Mouse (Mus musculus): ENCODE measurements at regions not wholly inside any gene's neighbourhood (a gene's known extent, or its start where the extent isn't known, plus 50 kb on each side); places are given as distances from the start of the nearest gene placed in this dataset.

- WGBS, result 76% methylated on average over 11 of the region's 11 CpGs
Measured at GRCm38 (mm10) chr8:109399616-109400015, 94.2 kb upstream of the Pmfbp1 start.

DNA sequence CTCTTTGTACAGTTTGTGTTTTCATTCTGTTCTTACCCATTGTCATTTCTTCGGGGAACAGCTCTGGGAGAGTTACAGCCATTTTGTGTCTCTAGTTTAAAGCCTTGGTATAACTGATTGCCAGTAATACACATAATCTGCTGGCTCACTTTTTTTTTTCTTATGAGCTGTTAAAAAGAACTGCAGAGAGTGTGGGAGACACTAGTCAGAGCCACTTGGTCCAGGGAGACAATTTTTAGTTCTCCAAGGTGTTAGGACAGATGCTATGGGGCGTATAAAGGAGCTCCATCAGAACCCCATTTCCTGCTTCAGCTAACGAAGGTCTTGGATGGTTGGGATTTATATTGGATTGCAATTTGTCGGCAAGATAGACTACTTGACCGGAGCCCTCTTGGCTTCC is 93.6 kb upstream of the Pmfbp1 start:
- Histone ChIP-seq H3K36me3 (replicated peaks) (no peaks in the 10 kb centered on the region), H3K4me1 (peaks cover 8% of the 10 kb centered on the region; the same call in 1 of the 2 replicates), H3K9me3 (no peaks in the 10 kb centered on the region; the same call in 1 of the 2 replicates), H3K4me3 (no peak overlapping the region), H3K27me3 (replicated peaks; ENCODE audit: low read depth, poor library complexity, severe bottlenecking) (no peaks in the 10 kb centered on the region), H3K27ac (replicated peaks) (no peak overlapping the region)
- no peak for DNase-seq (ENCODE audit: low spot score)
- WGBS, result 89% methylated on average over 5 of the region's 5 CpGs

More at GRCm38 (mm10) chr8:109399616-109400015, 94.2 kb upstream of the Pmfbp1 start:
- H3K36me3 ChIP-seq (replicated peaks), result no peaks in the 10 kb centered on the region
- no peaks in the 10 kb centered on the region for H3K27me3 ChIP-seq (replicated peaks; ENCODE audit: low read depth, poor library complexity, severe bottlenecking)
- H3K27ac ChIP-seq (replicated peaks), result no peak overlapping the region
- H3K4me1 ChIP-seq, result peaks cover 8% of the 10 kb centered on the region; the same call in 1 of the 2 replicates
- no peaks in the 10 kb centered on the region; the same call in 1 of the 2 replicates for H3K9me3 ChIP-seq
- H3K4me3 ChIP-seq, result no peak overlapping the region
- DNase-seq (ENCODE audit: low spot score), result no peak

DNA sequence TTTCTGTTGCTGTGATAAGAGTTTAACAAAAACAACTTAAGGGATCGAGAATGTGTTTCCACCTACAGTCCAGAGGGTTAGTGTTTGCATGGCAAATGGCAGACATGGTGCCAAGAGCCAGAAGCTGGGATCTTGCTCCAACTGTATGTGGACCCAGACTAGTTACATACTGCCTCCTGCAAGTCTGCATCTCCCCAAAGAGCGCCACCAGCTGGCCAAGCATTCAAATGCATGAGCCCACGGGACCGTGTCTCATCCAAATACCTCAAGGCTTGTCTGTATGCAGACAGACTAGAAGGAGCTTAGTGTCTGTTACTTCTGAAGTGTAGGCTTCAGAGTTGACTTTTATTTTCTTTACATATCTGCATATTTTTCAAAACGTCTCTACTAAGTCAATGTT is 85.9 kb upstream of the Pmfbp1 start:
- peak; percentile 23 for DNase-seq (ENCODE audit: low spot score)
- Histone ChIP-seq H3K36me3 (replicated peaks) (no peaks in the 10 kb centered on the region), H3K4me1 (no peaks in the 10 kb centered on the region), H3K27me3 (replicated peaks; ENCODE audit: low read depth, poor library complexity, severe bottlenecking) (no peaks in the 10 kb centered on the region), H3K9me3 (no peaks in the 10 kb centered on the region), H3K27ac (replicated peaks) (no peak overlapping the region), H3K4me3 (no peak overlapping the region)
- WGBS, result 61% methylated on average over 5 of the region's 5 CpGs

- peaks cover 3% of the 10 kb centered on the region for H3K4me1 ChIP-seq
- no peaks in the 10 kb centered on the region for H3K36me3 ChIP-seq (replicated peaks)
- no peaks in the 10 kb centered on the region for H3K9me3 ChIP-seq
- H3K27me3 ChIP-seq (replicated peaks; ENCODE audit: low read depth, poor library complexity, severe bottlenecking), result no peaks in the 10 kb centered on the region
- WGBS, result 85% methylated on average over 6 of the region's 6 CpGs
- H3K27ac ChIP-seq (replicated peaks), result no peak overlapping the region
- no peak overlapping the region for H3K4me3 ChIP-seq
- DNase-seq (ENCODE audit: low spot score), result no peak
Measured at GRCm38 (mm10) chr8:109410531-109410930, 83.3 kb upstream of the Pmfbp1 start.

GRCm38 (mm10) chr8:109413386-109413785 is 80.4 kb upstream of the Pmfbp1 start:
- Histone ChIP-seq H3K36me3 (replicated peaks) (no peaks in the 10 kb centered on the region), H3K9me3 (no peaks in the 10 kb centered on the region), H3K27ac (replicated peaks) (no peak overlapping the region), H3K4me1 (peaks cover 24% of the 10 kb centered on the region), H3K27me3 (replicated peaks; ENCODE audit: low read depth, poor library complexity, severe bottlenecking) (no peaks in the 10 kb centered on the region), H3K4me3 (no peak overlapping the region)
- 86% methylated on average over 5 of the region's 5 CpGs for WGBS
- no peak for DNase-seq (ENCODE audit: low spot score)

- DNase-seq (ENCODE audit: low spot score), result no peak
- Histone ChIP-seq H3K36me3 (replicated peaks) (no peaks in the 10 kb centered on the region), H3K4me1 (peaks cover 27% of the 10 kb centered on the region), H3K27me3 (replicated peaks; ENCODE audit: low read depth, poor library complexity, severe bottlenecking) (no peaks in the 10 kb centered on the region), H3K4me3 (no peak overlapping the region), H3K9me3 (no peaks in the 10 kb centered on the region), H3K27ac (replicated peaks) (no peak overlapping the region)
- 67% methylated on average over 4 of the region's 4 CpGs for WGBS
Measured at GRCm38 (mm10) chr8:109415315-109415714, 78.5 kb upstream of the Pmfbp1 start.

DNA sequence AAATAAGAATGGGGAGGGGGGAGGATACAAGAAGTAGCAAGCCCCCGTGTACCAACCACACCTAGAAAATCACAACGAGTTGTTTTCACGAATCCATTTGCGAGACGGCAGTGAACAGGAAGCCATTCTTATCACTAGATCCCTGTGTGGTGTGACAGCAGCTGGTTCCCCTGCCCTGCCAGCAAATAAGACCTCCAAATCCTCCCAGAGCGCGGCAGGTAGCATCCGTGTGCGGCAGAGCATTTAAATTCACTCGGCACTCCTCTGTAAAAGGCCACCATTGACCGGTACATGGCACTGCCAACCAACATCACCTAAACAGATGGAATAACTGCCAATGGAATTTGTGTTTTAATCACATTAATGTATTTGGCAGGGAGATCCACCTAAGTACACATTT is 77.9 kb upstream of the Pmfbp1 start:
- Histone ChIP-seq H3K4me1 (peaks cover 27% of the 10 kb centered on the region), H3K27me3 (replicated peaks; ENCODE audit: low read depth, poor library complexity, severe bottlenecking) (no peaks in the 10 kb centered on the region), H3K9me3 (no peaks in the 10 kb centered on the region), H3K36me3 (replicated peaks) (no peaks in the 10 kb centered on the region), H3K4me3 (no peak overlapping the region), H3K27ac (replicated peaks) (no peak overlapping the region)
- 87% methylated on average over 11 of the region's 11 CpGs for WGBS
- DNase-seq (ENCODE audit: low spot score), result no peak

DNA sequence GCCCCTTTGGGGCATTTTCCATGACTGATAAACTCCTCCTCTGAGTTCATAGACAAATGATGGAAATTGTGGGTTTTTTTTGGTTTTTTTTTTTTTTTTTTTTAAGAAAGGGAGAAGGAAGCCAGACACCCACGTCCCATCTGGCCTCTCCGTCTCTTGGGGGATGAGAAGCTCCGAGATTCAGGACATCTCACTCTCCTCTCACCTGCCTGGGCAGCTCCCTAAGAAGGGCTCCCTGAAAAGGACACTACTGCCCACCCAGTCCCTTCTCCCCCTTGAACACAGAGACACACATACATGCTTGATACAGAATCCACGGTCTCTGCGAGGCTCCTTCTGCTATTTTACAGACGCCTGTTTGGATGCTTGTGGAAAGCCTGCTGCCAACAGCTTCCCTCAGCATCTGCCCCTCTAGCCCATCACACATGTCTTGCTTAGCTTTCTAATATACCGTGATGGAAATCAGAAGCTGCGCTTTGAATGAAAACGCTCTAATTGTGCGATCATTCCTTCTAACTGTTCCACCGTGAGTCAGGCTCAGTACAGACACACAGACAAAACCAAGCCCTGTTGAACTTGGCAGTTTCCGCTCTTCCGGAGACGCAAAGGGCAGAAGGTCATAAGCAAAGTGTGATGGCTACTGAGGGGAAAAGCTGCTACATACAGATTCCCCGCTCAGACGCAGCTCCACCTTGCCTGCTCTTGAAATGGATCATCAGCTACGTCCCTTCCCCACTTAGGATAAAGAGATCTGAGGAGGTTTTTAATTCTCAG is 77.3 kb upstream of the Pmfbp1 start:
- H3K27ac ChIP-seq (replicated peaks), result peak overlapping the region; percentile 11
- no peaks in the 10 kb centered on the region for H3K9me3 ChIP-seq
- no peak for DNase-seq (ENCODE audit: low spot score)
- H3K4me3 ChIP-seq, result no peak overlapping the region
- peaks cover 27% of the 10 kb centered on the region for H3K4me1 ChIP-seq
- no peaks in the 10 kb centered on the region for H3K27me3 ChIP-seq (replicated peaks; ENCODE audit: low read depth, poor library complexity, severe bottlenecking)
- H3K36me3 ChIP-seq (replicated peaks), result no peaks in the 10 kb centered on the region
- 73% methylated on average over 17 of the region's 17 CpGs for WGBS

DNA sequence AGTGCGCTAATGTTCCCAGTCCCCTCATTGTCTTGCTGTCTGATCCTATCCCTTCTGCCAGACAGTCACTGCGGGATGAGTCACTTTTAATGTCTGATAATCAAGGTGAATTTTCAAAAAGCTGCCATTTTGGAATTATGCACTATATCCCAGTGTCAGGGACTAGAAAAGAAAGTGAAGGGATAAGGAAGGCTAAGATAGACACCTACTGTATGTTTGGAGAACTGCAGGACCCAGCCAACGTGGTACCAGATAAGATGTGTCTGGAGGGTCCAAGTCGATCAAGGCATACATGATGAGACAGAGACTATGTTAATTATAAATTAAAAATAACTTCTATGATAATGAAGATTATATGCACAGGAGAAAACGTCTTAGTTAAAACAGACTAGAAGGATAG is 76.6 kb upstream of the Pmfbp1 start:
- Histone ChIP-seq H3K9me3 (no peaks in the 10 kb centered on the region), H3K27ac (replicated peaks) (peak overlapping the region; percentile 11; the same call in 1 of the 2 replicates), H3K4me3 (no peak overlapping the region), H3K36me3 (replicated peaks) (no peaks in the 10 kb centered on the region), H3K4me1 (peaks cover 27% of the 10 kb centered on the region), H3K27me3 (replicated peaks; ENCODE audit: low read depth, poor library complexity, severe bottlenecking) (no peaks in the 10 kb centered on the region)
- peak; percentile 48 for DNase-seq (ENCODE audit: low spot score)
- 43% methylated on average over 5 of the region's 5 CpGs for WGBS

- Histone ChIP-seq H3K27ac (replicated peaks) (no peak overlapping the region), H3K9me3 (no peaks in the 10 kb centered on the region), H3K4me1 (peaks cover 27% of the 10 kb centered on the region), H3K27me3 (replicated peaks; ENCODE audit: low read depth, poor library complexity, severe bottlenecking) (no peaks in the 10 kb centered on the region), H3K36me3 (replicated peaks) (no peaks in the 10 kb centered on the region), H3K4me3 (no peak overlapping the region)
- WGBS, result 43% methylated on average over 12 of the region's 12 CpGs
- DNase-seq (ENCODE audit: low spot score), result no peak
Measured at GRCm38 (mm10) chr8:109417971-109418370, 75.9 kb upstream of the Pmfbp1 start.

DNA sequence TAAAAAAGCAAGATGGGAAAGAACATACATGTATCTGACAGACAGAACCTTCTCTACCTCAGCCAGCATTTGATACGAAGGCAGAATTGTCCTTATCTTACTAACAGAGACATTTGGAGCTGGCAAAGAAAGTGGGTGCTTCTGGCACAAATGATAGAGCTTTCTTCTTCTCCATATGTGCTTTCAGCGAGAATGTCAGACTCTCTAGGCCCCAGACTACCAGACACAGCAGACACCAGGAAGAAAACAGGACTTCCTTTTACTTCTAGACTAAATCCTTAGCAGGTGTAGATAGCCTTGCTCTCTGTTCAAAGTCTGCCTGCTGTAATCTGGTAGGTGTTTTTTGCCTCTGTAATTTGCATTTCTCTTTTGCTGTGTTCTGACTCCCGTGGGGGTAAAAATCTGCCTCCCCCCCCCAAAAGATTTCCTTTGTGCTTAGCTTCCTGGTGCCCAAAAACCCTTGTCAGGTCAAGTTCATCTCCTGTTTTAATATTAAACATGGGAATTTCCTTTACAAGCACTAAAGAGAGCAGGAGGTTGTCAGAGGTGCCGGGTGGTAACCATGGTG is 74.7 kb upstream of the Pmfbp1 start:
- Histone ChIP-seq H3K9me3 (no peaks in the 10 kb centered on the region), H3K4me3 (no peak overlapping the region), H3K4me1 (peaks cover 27% of the 10 kb centered on the region), H3K27me3 (replicated peaks; ENCODE audit: low read depth, poor library complexity, severe bottlenecking) (no peaks in the 10 kb centered on the region), H3K27ac (replicated peaks) (no peak overlapping the region), H3K36me3 (replicated peaks) (no peaks in the 10 kb centered on the region)
- WGBS, result 76% methylated on average over 4 of the region's 4 CpGs
- no peak for DNase-seq (ENCODE audit: low spot score)

GRCm38 (mm10) chr8:109424004-109424403 is 69.8 kb upstream of the Pmfbp1 start:
- WGBS, result 80% methylated on average over 5 of the region's 5 CpGs
- H3K36me3 ChIP-seq (replicated peaks), result no peaks in the 10 kb centered on the region
- no peaks in the 10 kb centered on the region for H3K27me3 ChIP-seq (replicated peaks; ENCODE audit: low read depth, poor library complexity, severe bottlenecking)
- no peak overlapping the region for H3K27ac ChIP-seq (replicated peaks)
- H3K4me1 ChIP-seq, result 0 out of 2 replicates have a peak, but pooled peaks cover 3% of the 10 kb centered on the region
- no peaks in the 10 kb centered on the region for H3K9me3 ChIP-seq
- DNase-seq (ENCODE audit: low spot score), result no peak
- no peak overlapping the region for H3K4me3 ChIP-seq

DNA sequence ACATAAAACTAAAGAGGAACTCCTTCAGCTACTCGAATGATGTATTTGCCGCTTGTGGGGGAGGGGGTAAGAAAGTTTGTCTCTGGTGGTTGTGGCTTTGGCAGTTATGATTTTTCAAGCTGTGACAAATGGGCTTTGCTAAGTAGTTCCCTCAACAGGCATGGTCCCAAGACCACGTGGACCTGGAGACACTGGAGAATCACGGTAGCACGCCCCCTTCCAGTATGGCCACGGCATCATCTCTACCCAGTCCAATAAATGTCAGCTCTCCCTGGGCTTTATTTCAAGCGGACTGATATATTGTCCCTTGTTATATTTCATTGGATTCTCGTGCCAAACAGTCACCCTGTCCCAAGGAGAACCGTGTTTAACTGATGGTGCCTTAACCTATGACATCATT is 65.3 kb upstream of the Pmfbp1 start:
- H3K27me3 ChIP-seq (replicated peaks; ENCODE audit: low read depth, poor library complexity, severe bottlenecking), result no peaks in the 10 kb centered on the region
- no peak overlapping the region for H3K27ac ChIP-seq (replicated peaks)
- H3K9me3 ChIP-seq, result no peaks in the 10 kb centered on the region
- no peaks in the 10 kb centered on the region for H3K4me1 ChIP-seq
- no peak overlapping the region for H3K4me3 ChIP-seq
- H3K36me3 ChIP-seq (replicated peaks), result no peaks in the 10 kb centered on the region
- DNase-seq (ENCODE audit: low spot score), result no peak
- 88% methylated on average over 9 of the region's 9 CpGs for WGBS

Measured in embryonic facial prominence, embryonic 10.5 days (tissue).